ENCODE assay signal across 8 mouse cellular contexts in the genomic region with DNA sequence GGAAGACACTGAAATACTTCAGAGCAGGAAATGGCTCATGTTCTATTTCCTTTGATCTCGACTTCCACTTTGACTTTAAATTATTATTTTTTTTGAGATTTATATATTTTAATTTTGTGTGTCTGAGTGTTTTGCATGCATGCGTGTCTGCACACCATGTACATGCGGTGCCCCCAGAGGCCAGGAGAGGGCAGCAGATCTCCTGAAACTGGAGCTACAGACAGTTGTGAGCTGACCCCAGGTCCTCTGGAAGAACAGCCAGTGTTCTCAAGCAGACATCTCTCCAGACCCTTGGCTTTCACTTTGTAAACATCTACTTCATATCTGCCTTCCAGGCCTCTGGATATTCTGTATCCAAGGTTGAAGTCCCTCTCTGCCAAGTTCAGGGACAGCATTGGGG. TPM values are rescaled to one million over a fixed set of nuclear protein-coding genes. Genes with fewer than 3 reads are reported as not detected.
A peak's percentile ranks its signal among the peaks of the same experiment; 100 is the strongest.
DNase-seq lines count a peak whose midpoint lies in the region; ATAC-seq lines count a peak whose summit lies in the region.

No protein-coding gene starts in this region.

- H3K4me2 ChIP-seq in neural tube, embryonic 11.5 days (ENCODE audit: low read depth), result no peak overlapping the region

- no peak overlapping the region for H3K27ac ChIP-seq in neural tube, embryonic 11.5 days (ENCODE audit: low read depth, low read length)

- no peaks in the 10 kb centered on the region for H3K36me3 ChIP-seq in neural tube, embryonic 11.5 days (ENCODE audit: control insufficient read depth, insufficient read depth, low read length)

- no peak for ATAC-seq in frontal cortex, adult (ENCODE audit: low TSS enrichment)
- no peak for ATAC-seq in neural tube, embryonic 11.5 days (ENCODE audit: insufficient read depth, low FRiP score, low TSS enrichment)

- H3K27me3 ChIP-seq in neural tube, embryonic 11.5 days (ENCODE audit: control insufficient read depth, insufficient read depth, low read length), result no peaks in the 10 kb centered on the region

- no peaks in the 10 kb centered on the region for H3K9me3 ChIP-seq in neural tube, embryonic 11.5 days (ENCODE audit: control insufficient read depth, low read length)

- no peak overlapping the region for H3K4me3 ChIP-seq in neural tube, embryonic 11.5 days (ENCODE audit: low read depth, low read length)

- WGBS in neural tube, embryonic 11.5 days, result 33% methylated on average over 3 of the region's 3 CpGs

- no peak overlapping the region for H3K9ac ChIP-seq in neural tube, embryonic 11.5 days (ENCODE audit: low read length)

- peak; percentile 12 to 26 for DNase-seq in frontal cortex, postnatal 25 days (ENCODE audit: low spot score in 2 of 2)
- DNase-seq in right cerebral cortex, adult 2 months (ENCODE audit: low spot score in 2 of 2), result peak; percentile 30 to 48
- no peak for DNase-seq in right cerebral cortex, adult 18-20 months
- DNase-seq in c-Kit-positive CD71-positive TER-119-negative erythroid progenitor cells, embryonic 14.5 days (ENCODE audit: low read depth), result peak; percentile 23
- peak; percentile 83 to 86 for DNase-seq in kidney, postnatal 4 days
- peak; percentile 68 for DNase-seq in neural tube, embryonic 11.5 days (ENCODE audit: low spot score)
- peak; percentile 86 for DNase-seq in thymus, postnatal 4 days

- no peaks in the 10 kb centered on the region for H3K4me1 ChIP-seq in neural tube, embryonic 11.5 days (ENCODE audit: control insufficient read depth, insufficient read depth, low read length)

RNA-seq across cellular contexts. Expression of a gene that starts 31.4 kb away (rescaled TPM):
- polyA plus RNA-seq in neural tube, embryonic 11.5 days (2014; fragmentation: Nextera tagmentation; extraction: Ambion mirVana), result 0.28 and 0.49 TPM in 2 replicates

RNA-seq across cellular contexts. Expression of a gene that starts 39.8 kb away (rescaled TPM):
- polyA plus RNA-seq in neural tube, embryonic 11.5 days (2014; fragmentation: Nextera tagmentation; extraction: Ambion mirVana), result 1.4 and 2.4 TPM in 2 replicates
